Mouse (Mus musculus) spleen, postnatal 14 days (tissue): ENCODE measurements at regions not wholly inside any gene's neighbourhood (a gene's known extent, or its start where the extent isn't known, plus 50 kb on each side); places are given as distances from the start of the nearest gene placed in this dataset.

Source experiments
- DNase-seq, 2 experiments: peaks; one replicate each; pipeline ENCODE4 v3.0.0; 2021 to 2022; ENCODE audit warnings: low spot score in 2 of 2

DNA sequence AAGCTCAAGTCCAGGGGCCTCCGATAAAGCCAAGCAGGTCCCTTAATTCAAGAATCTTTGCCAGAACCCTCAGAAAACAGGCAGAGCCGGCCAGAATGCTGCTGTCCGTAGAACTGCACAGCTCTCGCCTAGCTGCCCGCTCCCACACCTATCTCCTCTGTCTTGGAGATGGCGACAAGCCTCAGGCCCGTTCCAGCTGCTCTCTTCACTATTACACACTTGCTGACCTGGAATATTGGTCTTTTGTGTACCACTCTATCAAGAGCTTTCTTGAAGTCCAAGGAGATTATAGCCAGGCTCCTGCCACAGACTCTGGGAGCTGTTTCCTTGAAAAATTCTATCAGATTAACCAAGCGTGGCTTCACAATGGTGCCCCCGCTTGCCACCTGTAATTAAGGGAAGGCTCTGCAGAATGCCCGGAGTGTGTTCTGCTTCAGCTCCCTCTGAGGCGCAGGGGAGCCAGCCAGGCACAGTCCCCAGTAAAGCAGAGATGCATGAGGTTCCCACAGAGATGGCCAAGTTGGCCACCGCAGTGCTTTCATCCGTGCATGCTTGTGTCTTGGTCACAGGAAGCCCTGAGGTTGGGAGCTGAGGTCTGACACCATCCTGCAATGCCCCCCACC, 496.8 kb downstream of the Cdh26 start:
- no peak for DNase-seq

DNA sequence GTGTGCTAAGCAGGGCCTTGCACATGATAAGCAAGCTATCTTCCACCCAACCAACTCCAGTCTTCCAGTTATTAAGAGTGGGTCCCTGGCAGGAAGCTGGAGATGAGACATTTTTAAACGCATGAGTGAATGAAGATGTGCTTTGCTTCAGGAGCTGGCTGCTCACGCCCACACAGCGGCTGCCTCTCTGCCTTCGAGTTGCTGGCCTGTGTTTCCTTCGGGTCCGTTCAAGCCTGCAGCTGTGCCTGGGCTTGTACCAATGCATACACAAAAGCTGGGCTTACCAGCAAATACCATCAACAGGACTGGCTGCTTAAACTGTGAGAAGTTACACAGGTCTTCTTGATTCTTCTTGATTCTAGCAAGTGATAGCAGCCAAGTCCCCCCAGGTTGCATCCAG, 498.7 kb downstream of the Cdh26 start:
- no peak for DNase-seq

GRCm38 (mm10) chr2:178930125-178930524, 499.8 kb downstream of the Cdh26 start:
- no peak for DNase-seq

GRCm38 (mm10) chr2:178948471-178948870, 493.8 kb upstream of the Cdh4 start:
- no peak for DNase-seq

- no peak for DNase-seq
Measured at GRCm38 (mm10) chr2:178949103-178949502, 493.1 kb upstream of the Cdh4 start.

DNA sequence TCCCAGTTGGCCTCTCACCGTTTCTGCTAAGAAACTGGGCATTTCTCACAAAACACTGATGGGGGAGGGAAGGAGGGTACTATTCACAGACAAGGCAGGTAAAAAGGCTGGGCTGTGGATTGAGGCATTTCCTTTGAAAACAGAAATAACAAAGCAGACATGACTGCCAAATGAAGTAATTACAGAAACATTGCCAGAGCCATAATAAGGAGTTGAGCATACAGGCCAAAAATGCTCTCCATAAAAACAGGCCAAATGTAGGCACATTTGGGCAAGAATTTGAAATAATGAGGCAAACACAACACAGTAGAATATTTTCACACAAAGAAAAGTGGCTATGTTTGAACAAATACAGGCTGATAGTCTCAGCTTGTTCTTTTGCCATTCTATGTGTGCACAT, 491.9 kb upstream of the Cdh4 start:
- no peak for DNase-seq

DNA sequence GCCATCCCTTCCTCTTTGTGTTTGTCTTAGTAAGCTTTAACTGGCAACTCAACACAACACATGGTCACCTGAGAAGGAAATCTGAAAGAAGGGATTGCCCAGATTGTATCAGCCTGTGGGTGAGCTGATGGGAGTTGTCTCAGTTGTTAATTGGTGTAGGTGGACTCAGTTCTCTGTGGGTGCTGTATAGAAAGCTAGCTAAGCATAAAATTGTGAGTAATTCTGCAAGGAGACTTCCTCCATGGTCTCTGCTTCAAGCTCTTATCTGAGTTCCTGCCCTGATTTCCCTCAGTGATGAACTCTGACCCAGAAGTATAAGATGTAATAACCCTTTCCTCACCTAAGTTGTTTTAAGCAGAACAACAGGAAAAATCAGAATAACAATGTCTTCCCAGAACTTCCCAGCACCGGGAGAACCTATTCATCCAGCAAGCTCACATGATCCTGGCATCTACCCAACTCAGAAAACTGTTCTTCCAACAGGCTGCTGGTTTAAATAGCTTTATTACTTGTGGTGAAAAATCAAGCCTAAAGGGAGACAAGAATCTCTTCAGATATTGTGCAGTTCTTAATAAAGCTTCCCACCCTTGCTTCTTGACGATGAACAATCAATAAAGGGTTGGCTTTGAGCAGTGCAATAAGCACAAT, 487.7 kb upstream of the Cdh4 start:
- no peak for DNase-seq

- no peak for DNase-seq
Measured at GRCm38 (mm10) chr2:178958829-178959228, 483.4 kb upstream of the Cdh4 start.

- DNase-seq = no peak
Measured at GRCm38 (mm10) chr2:178959603-178960002, 482.6 kb upstream of the Cdh4 start.

- DNase-seq = no peak
Measured at GRCm38 (mm10) chr2:178967584-178968365, 474.5 kb upstream of the Cdh4 start.

DNA sequence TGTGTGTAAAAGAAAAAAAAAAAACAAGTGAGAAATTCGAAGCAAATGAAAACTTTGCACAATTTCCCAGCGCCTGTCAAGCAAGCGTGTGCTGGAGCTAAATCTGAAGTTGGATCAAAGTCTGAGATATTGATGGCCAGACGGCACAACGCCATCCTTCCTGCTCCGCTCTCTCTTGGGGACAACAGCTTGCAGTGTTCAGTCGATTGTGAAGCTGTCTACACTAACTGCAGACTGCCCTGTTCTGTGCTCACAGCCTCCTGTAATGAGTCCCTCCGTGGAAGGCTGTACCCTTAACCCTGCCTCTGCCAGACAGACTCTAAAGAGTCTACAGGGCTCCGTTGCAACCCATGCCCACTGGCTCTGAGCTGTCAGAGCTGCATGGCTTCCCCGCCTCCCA, 472.5 kb upstream of the Cdh4 start:
- DNase-seq = no peak

DNA sequence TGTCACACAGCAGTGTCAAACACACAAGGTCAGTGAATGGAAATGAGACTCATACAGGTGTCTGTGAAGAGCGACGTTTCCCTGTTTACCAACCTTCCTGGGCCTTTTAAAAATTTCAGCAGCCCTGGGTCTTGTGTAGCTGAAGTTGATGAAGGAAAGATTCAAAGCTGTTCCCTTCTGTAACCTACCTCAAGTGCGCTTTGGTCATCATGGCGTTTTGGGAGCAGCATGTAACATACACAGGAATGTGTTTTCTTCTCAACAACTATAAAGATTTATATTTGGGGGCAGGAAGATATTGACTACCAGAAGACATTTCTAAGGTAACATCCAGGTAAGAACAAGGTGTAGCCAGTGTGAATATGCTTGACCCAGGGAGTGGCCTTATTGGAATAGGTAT, 466.9 kb upstream of the Cdh4 start:
- DNase-seq = no peak

GRCm38 (mm10) chr2:178976046-178976445, 466.2 kb upstream of the Cdh4 start:
- no peak for DNase-seq

DNA sequence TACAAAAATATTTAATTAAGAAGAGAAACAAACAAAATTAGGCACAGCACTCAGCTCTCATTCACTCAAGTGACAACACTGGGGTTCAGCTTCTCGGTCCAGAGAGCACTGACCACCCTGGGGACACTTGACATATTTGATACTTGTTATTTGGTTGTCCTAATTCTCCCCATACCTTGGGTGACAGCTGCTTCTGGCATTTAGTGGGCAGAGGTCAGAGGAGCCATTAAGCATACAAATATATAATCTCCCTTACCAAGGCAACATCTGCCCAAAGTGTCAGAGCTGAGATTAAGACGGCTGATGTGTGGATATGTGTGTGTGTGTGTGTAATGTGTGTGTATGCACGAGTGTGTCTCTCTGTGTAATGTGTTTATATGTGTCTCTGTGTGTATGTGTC, 465.7 kb upstream of the Cdh4 start:
- DNase-seq = no peak

DNA sequence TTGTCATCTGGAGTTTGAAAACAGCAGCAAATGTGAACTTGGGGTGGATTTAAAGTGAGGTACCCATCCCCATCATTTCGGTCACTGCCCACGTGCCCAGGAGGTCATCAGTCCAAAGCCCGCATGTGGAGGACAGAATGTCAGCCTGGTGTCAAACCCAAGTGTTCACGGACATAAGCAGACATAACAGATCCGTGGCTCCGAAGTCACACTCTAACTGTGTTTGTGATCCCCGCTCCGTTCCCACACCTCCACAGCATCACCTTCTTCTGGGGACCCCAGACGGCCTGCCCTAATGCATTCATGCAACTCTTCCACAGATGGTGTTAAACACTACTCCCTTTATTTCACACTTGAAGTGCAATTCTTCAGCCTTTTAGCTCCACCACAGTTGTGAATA, 462.8 kb upstream of the Cdh4 start:
- no peak for DNase-seq

DNA sequence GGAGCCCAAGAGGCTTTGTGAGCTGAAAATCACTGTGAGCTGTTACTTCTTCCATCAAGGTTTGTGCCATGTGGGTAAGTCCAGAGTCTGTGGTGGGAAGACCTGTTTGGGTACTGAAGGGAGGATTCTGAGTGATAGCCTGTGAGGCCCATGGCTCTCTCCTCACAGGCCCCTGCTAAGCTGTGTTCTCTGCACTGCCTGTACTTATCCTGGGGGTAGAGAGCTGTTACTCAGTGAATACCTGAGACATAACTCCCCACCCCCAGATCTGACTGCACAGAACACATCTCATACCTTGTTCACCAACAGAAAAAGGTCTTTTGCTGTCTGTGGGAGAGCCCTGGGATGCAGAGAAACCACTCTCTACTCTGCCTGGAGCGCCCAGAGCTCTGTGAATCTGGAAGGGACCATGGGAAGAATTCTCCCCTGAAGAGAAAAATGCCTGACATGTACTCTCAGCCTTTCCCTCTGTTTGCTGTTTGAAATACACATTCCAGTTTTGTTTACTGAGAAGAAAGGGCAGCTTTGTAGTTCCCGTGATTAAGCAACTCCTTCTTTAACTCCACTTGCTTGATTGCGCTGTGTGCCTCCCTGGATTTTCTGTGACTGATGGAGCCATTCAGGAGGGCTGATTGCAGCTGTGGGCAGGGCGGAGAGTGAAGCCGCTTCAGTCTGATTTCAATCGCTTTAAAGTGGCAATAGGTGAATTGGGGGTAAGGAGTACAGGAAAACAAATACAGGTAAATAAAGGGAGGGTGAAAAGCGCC, 460.3 kb upstream of the Cdh4 start:
- DNase-seq = no peak

- DNase-seq = no peak
Measured at GRCm38 (mm10) chr2:178983801-178984200, 458.4 kb upstream of the Cdh4 start.

DNA sequence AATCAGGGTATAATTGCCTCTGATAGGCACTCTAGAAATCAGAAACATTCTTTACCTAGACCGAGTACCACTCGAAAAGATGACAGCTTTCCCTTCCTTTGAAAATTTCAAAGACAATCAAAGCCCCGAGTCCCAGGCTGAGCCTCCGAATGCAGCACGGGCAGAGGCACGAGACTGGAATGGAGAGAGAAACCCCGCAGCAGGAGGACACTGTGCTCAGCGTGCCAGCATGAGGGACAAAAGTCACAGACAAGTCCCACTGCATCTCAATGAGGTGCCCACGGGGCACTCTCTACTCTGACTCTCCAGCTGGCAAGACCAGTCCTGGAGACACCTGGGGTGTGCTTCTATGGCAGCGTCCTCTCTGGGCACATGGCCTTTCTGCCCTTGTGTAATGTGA, 454.3 kb upstream of the Cdh4 start:
- no peak for DNase-seq

DNA sequence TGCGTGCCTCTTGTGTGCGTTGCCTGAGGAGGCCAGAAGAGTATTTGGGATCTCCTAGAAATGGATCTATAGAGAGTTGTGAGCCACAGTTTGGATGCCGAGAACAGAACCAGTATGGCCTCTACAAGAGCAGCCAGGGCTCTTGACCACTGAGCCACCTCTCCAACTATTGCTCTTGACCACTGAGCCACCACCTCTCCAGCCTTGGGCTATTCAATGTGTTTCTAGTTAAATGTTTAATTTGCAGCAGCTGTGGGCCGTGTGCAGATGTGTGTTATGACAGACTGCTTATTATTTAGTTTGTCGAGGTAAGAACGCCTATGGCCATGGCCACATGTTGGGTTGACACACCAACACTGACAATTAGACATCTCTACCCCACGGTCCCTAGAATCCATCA, 452.9 kb upstream of the Cdh4 start:
- no peak for DNase-seq

- DNase-seq = no peak
Measured at GRCm38 (mm10) chr2:178989784-178990183, 452.4 kb upstream of the Cdh4 start.

GRCm38 (mm10) chr2:178990959-178991358, 451.3 kb upstream of the Cdh4 start:
- DNase-seq = no peak

- no peak for DNase-seq
Measured at GRCm38 (mm10) chr2:178992334-178993116, 449.7 kb upstream of the Cdh4 start.
